Mouse (Mus musculus): ENCODE measurements around the gene 6330409D20Rik.

6330409D20Rik gene

GRCm38 (mm10) chr2:32740916-32741272, at the start of gene 6330409D20Rik:
Gene 6330409D20Rik, minus strand, starts transcription at chr2:32741016.
- no peak for DNase-seq (ENCODE audit: extremely low spot score, low spot score)

GRCm38 (mm10) chr2:32788581-32788980, 47.8 kb upstream of the 6330409D20Rik start:
- no peak for DNase-seq (ENCODE audit: extremely low spot score, low spot score)

- DNase-seq (ENCODE audit: extremely low spot score, low spot score): no peak
These were observed 46.4 kb upstream of the 6330409D20Rik start for GRCm38 (mm10) chr2:32787176-32787575.

GRCm38 (mm10) chr2:32784048-32784681, 43.3 kb upstream of the 6330409D20Rik start, which contains the start of gene Cfap157:
Gene Cfap157, minus strand, starts transcription at chr2:32784428.
- DNase-seq (ENCODE audit: extremely low spot score, low spot score): no peak

GRCm38 (mm10) chr2:32781710-32782109, 40.9 kb upstream of the 6330409D20Rik start:
- no peak for DNase-seq (ENCODE audit: extremely low spot score, low spot score)

GRCm38 (mm10) chr2:32779714-32780113, 38.9 kb upstream of the 6330409D20Rik start:
- DNase-seq (ENCODE audit: extremely low spot score, low spot score): no peak

- peak; percentile 59 for DNase-seq (ENCODE audit: extremely low spot score, low spot score)
These were observed 38.3 kb upstream of the 6330409D20Rik start for GRCm38 (mm10) chr2:32779131-32779530.

GRCm38 (mm10) chr2:32778081-32778480, 37.3 kb upstream of the 6330409D20Rik start:
- DNase-seq (ENCODE audit: extremely low spot score, low spot score): no peak

GRCm38 (mm10) chr2:32776192-32776591, 35.4 kb upstream of the 6330409D20Rik start:
- no peak for DNase-seq (ENCODE audit: extremely low spot score, low spot score)

GRCm38 (mm10) chr2:32775359-32776074, 34.7 kb upstream of the 6330409D20Rik start, which contains the start of the genes Ttc16 and Ptrh1:
Gene Ttc16, minus strand, starts transcription at chr2:32775633.
Gene Ptrh1, plus strand, starts transcription at chr2:32775786.
- peak; percentile 98 for DNase-seq (ENCODE audit: extremely low spot score, low spot score)

- DNase-seq (ENCODE audit: extremely low spot score, low spot score): no peak
These were observed 31.9 kb upstream of the 6330409D20Rik start for GRCm38 (mm10) chr2:32772626-32773279.

- no peak for DNase-seq (ENCODE audit: extremely low spot score, low spot score)
These were observed 31.1 kb upstream of the 6330409D20Rik start for GRCm38 (mm10) chr2:32771886-32772285.

GRCm38 (mm10) chr2:32769327-32770085, 28.7 kb upstream of the 6330409D20Rik start:
- DNase-seq (ENCODE audit: extremely low spot score, low spot score): no peak

GRCm38 (mm10) chr2:32768661-32769285, 28.0 kb upstream of the 6330409D20Rik start:
- DNase-seq (ENCODE audit: extremely low spot score, low spot score): no peak

- no peak for DNase-seq (ENCODE audit: extremely low spot score, low spot score)
These were observed 26.4 kb upstream of the 6330409D20Rik start for GRCm38 (mm10) chr2:32767241-32767640.

- no peak for DNase-seq (ENCODE audit: extremely low spot score, low spot score)
These were observed 22.5 kb upstream of the 6330409D20Rik start for GRCm38 (mm10) chr2:32763353-32763752.

- no peak for DNase-seq (ENCODE audit: extremely low spot score, low spot score)
These were observed 21.0 kb upstream of the 6330409D20Rik start for GRCm38 (mm10) chr2:32761859-32762258.

GRCm38 (mm10) chr2:32761361-32761760, 20.5 kb upstream of the 6330409D20Rik start:
- no peak for DNase-seq (ENCODE audit: extremely low spot score, low spot score)

- DNase-seq (ENCODE audit: extremely low spot score, low spot score): no peak
These were observed 18.2 kb upstream of the 6330409D20Rik start for GRCm38 (mm10) chr2:32759001-32759400.

- no peak for DNase-seq (ENCODE audit: extremely low spot score, low spot score)
These were observed 17.7 kb upstream of the 6330409D20Rik start for GRCm38 (mm10) chr2:32758503-32758902.

All from neural tube, embryonic 10.5 days (tissue).